Mouse (Mus musculus) limb, embryonic 10.5 days (tissue): Measurements from ENCODE around the gene Serpina1a. TPM values are rescaled to one million over a fixed set of nuclear protein-coding genes. Genes with fewer than 3 reads are reported as not detected.

Experiments
- polyA plus RNA-seq: library from polyadenylated mRNA; unstranded; fragments of >200 nt; fragmentation: Nextera tagmentation; extraction: Ambion mirVana; gene quantifications from 2 replicates; pipeline ENCODE4 v1.2.1, GENCODE M21; 2016

Gene Serpina1a
- polyA plus RNA-seq, 1 experiment from 2014 or later: not detected

Other genes with a start within 250 kb of the Serpina1a start
- gene Serpina10, start 232.1 kb downstream of the Serpina1a start, polyA plus RNA-seq: not detected in 2 replicates
- gene Serpina6, start 206.3 kb downstream of the Serpina1a start, polyA plus RNA-seq: 0.09 TPM in 1 of 2 replicates, not detected in the other
- gene Serpina16, start 187.4 kb downstream of the Serpina1a start, polyA plus RNA-seq: not detected in 2 replicates
- gene Serpina1f, start 168.0 kb downstream of the Serpina1a start, polyA plus RNA-seq: not detected in 2 replicates
- gene Serpina1d, start 90.0 kb downstream of the Serpina1a start, polyA plus RNA-seq: not detected in 2 replicates
- 0.19 TPM in 1 of 2 replicates, not detected in the other for gene Serpina1b, start 33.2 kb downstream of the Serpina1a start, polyA plus RNA-seq
- gene Serpina1c, start 41.3 kb upstream of the Serpina1a start, polyA plus RNA-seq: not detected in 2 replicates
- gene Serpina1e, start 95.4 kb upstream of the Serpina1a start, polyA plus RNA-seq: not detected in 2 replicates
- not detected in 2 replicates for gene Serpina11, start 126.4 kb upstream of the Serpina1a start, polyA plus RNA-seq
- gene Serpina9, start 150.2 kb upstream of the Serpina1a start, polyA plus RNA-seq: not detected in 2 replicates
- not detected in 2 replicates for gene Serpina12, start 180.9 kb upstream of the Serpina1a start, polyA plus RNA-seq
- not detected in 2 replicates for gene Serpina5, start 237.6 kb upstream of the Serpina1a start, polyA plus RNA-seq
- not detected in 2 replicates for gene Serpina3a, start 249.2 kb upstream of the Serpina1a start, polyA plus RNA-seq